Mouse (Mus musculus) embryo, embryonic 11.5 days (tissue): ENCODE measurements around the gene Prdx1.

Experiments used
- DNase-seq: peaks from one replicate; pipeline ENCODE4 v3.0.0-alpha.2; 2012; ENCODE audit warnings: low read depth, low spot score

The Prdx1 gene

DNA sequence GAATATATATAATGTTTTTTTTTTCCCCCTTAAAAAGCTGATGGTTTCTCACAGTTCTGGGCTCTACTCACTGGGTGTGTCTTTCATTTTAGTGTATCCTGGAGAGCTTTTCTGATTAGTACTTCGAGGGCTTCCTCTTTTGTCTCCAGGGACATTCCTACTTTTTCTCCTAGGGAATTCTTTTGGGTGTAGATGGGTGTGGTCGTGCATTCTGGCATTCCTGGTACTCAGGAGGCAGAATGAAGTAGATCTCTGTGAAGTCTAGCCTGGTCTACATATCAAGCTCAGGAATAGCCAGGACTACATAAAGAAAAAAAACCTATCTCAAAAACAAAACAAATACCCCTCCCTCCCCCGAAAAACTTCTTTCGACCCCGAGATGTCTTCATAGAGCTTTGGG is 40.1 kb downstream of the Prdx1 start:
- no peak for DNase-seq

DNA sequence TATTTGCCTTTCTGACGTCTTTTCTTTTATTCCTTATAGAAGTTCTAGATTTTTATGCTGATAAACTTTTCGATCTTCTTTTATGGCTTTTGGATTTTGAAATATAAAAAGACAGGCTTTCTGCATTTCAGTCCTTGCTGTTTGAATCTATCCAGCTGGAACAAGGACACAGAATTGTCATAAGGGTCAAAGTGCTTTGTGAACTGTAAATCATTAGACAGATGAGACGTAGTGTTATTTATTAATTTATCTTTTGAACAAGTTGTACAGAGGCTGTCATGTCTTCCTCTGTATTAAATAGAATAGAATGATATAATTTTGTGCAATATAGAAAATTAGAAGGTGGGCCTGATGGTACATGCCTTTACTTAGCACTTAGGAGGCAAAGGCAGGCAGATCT is 42.1 kb downstream of the Prdx1 start:
- no peak for DNase-seq

DNA sequence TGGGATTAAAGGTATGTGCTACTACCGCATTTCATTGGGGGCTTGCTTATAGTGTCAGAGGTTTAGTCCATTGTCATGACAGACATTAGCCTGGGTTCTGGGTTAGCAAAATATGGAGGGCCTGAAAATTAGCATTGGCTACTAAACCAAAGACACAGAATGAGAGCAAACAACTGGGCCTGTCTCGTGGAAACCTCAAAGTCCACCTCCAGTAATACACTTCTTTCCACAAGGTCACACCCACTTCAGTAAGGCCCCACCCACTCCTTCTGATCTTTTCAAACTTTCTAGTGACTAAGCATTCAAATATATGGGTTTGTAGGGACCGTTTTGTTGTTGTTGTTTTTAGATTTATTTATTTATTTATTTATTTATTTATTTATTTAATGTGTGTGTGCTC is 44.2 kb downstream of the Prdx1 start:
- DNase-seq: no peak

DNA sequence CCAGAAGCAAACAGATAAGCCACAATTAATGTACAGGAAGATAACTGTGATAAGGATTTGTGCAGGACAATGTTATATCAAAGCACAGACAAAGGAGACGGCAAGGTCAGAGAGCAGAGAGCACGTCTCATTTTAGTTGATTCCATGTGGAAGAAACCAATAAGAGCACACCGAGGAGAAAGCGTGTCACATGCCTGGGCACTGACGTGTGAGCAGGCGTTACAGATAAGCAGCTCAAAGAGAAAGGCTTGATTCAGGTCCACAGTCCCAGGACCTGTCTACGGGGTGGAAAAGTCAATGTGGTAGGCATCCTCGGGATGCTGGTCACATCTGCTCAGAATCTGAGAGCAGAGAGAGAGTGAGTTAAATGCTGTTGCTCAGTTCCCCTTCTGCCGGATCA is 45.7 kb downstream of the Prdx1 start:
- no peak for DNase-seq

DNA sequence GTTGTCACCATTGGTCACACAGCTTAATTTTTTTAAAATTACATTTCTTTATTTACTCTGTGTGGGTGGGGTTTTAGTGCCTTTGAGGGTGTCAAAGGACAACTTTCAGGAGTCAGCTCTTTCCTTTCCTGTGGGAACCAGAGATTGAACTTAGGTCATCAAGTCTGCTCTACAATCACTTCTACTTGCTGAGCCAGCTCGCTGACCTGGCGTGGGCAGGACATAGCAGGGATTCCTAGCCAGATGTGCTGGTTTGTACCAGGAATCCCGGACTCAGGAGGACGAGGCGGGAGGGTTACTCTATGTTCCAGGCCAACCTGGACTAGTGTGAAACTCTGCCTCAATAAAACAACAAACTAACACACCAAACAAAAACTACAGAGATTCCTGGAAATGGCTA is 47.0 kb downstream of the Prdx1 start:
- no peak for DNase-seq

DNA sequence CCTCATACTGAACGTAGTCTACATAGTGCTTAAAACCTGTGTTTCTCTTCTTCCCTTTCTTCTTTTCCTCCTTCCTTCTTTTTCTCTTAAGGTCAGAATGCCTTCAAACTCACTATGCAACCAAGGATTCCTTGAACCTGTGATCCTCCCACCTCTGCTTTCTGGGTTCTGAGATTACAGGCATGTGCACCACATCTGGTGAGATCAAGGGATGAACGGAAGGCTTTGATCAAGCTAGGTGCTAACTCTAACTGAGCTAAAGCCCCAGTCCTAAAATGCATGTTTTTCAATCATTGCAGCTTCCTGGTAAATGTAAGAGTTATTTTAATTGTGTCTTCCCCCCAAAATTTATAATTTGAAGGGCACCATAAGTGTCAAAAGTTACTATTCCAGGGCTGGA is 49.7 kb downstream of the Prdx1 start:
- no peak for DNase-seq

DNA sequence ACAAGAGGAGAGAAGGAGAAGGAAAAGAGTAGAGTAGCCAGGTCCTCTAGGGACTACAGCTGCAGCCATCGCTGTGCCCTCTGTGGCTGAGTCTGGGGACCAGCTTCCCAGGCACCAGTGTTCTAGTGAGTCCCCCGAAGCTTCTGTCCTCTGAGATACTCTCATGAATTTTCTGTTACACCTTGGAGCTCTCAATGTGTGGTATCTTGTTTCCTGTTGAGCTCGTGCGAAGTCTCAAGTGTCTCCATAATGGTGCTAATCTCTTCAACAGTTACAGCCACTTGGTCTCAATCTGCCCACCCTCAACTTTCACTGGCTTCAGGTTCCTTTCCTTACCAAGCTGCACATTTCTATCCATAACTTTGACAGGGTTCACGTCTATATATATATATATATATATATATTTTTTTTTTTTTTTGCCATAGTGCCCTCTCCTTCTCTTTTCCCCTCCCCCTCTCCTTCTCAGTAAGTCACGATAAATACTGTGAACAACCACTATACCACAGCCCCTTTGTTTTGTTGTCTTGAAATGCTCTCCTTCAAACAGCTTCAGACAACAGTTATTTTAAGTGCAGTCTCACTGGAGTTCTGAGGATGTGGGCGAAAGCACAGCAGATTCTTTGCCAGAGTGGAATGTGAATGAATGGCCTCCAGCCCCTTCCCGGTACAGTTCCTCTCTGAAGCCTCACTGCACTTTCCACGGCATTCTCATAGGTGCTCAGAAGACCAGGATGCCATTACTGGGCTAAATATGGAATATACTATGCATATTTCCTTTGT is 53.8 kb downstream of the Prdx1 start:
- no peak for DNase-seq

DNA sequence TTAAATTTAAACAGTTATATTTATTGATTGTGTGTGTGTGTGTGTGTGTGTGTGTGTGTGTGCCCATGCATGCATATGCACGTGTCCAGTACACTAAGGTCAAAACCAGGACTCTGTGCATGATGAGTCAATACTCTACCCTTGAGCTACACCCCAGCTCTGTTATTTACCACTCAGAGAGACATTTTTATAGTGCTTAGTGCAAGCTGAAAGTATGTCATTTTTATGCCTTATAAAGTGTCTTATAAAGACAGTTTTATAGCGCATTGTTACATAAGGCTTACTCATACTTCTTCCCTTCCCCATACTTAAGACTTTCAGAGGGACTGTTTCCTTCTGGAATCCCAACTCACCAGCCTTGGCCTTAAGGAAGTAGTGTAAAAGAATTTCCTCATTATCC is 64.4 kb downstream of the Prdx1 start:
- DNase-seq: no peak
